Mouse (Mus musculus): Measurements from ENCODE around the gene Gramd1c. TPM values are rescaled to one million over a fixed set of nuclear protein-coding genes. Genes with fewer than 3 reads are reported as not detected.

Gene Gramd1c
- polyA plus RNA-seq, 1 experiment, result 1.4 TPM

- WGBS, result 83% methylated on average over 4 of the region's 4 CpGs
- TF ChIP-seq POLR2A (IDR thresholded peaks at IDR 0.05; ENCODE audit: borderline replicate concordance, insufficient read depth, low read length), result no peak
- TF ChIP-seq CTCF (IDR thresholded peaks at IDR 0.05; ENCODE audit: borderline replicate concordance, insufficient read depth, low read depth, low read length), result peak; percentile 12; the same call in 1 of the 2 replicates
- H3K27me3 ChIP-seq (ENCODE audit: control insufficient read depth, insufficient read depth, low read length), result no peaks in the 10 kb centered on the region
- no peak overlapping the region for H3K27ac ChIP-seq (ENCODE audit: insufficient read depth, low read length)
- H3K4me3 ChIP-seq (replicated peaks; ENCODE audit: insufficient read depth, low read depth, low read length), result no peak overlapping the region
- no peak for DNase-seq
- H3K4me1 ChIP-seq (ENCODE audit: control insufficient read depth, insufficient read depth, low read length), result no peaks in the 10 kb centered on the region
Observed at GRCm38 (mm10) chr16:44039112-44039511, 24.0 kb downstream of the Gramd1c start.

GRCm38 (mm10) chr16:44035221-44035620, 27.9 kb downstream of the Gramd1c start:
- WGBS, result 93% methylated on average over 3 of the region's 3 CpGs
- Histone ChIP-seq H3K27ac (ENCODE audit: insufficient read depth, low read length) (no peak overlapping the region), H3K27me3 (ENCODE audit: control insufficient read depth, insufficient read depth, low read length) (no peaks in the 10 kb centered on the region), H3K4me1 (ENCODE audit: control insufficient read depth, insufficient read depth, low read length) (no peaks in the 10 kb centered on the region), H3K4me3 (replicated peaks; ENCODE audit: insufficient read depth, low read depth, low read length) (no peak overlapping the region)
- no peak for DNase-seq
- TF ChIP-seq CTCF (IDR thresholded peaks at IDR 0.05; ENCODE audit: borderline replicate concordance, insufficient read depth, low read depth, low read length), result no peak
- TF ChIP-seq POLR2A (IDR thresholded peaks at IDR 0.05; ENCODE audit: borderline replicate concordance, insufficient read depth, low read length), result no peak

- Histone ChIP-seq H3K27me3 (ENCODE audit: control insufficient read depth, insufficient read depth, low read length) (no peaks in the 10 kb centered on the region), H3K4me1 (ENCODE audit: control insufficient read depth, insufficient read depth, low read length) (no peaks in the 10 kb centered on the region), H3K27ac (ENCODE audit: insufficient read depth, low read length) (no peak overlapping the region), H3K4me3 (replicated peaks; ENCODE audit: insufficient read depth, low read depth, low read length) (no peak overlapping the region)
- WGBS, result 93% methylated on average over 5 of the region's 5 CpGs
- DNase-seq, result no peak
- TF ChIP-seq CTCF (IDR thresholded peaks at IDR 0.05; ENCODE audit: borderline replicate concordance, insufficient read depth, low read depth, low read length) (no peak), POLR2A (IDR thresholded peaks at IDR 0.05; ENCODE audit: borderline replicate concordance, insufficient read depth, low read length) (no peak)
Observed at GRCm38 (mm10) chr16:44033365-44033764, 29.8 kb downstream of the Gramd1c start.

- Histone ChIP-seq H3K27ac (ENCODE audit: insufficient read depth, low read length) (no peak overlapping the region), H3K4me1 (ENCODE audit: control insufficient read depth, insufficient read depth, low read length) (no peaks in the 10 kb centered on the region), H3K27me3 (ENCODE audit: control insufficient read depth, insufficient read depth, low read length) (no peaks in the 10 kb centered on the region), H3K4me3 (replicated peaks; ENCODE audit: insufficient read depth, low read depth, low read length) (no peak overlapping the region)
- DNase-seq, result no peak
- 69% methylated on average over 2 of the region's 2 CpGs for WGBS
- no peak for TF ChIP-seq POLR2A (IDR thresholded peaks at IDR 0.05; ENCODE audit: borderline replicate concordance, insufficient read depth, low read length)
- no peak for TF ChIP-seq CTCF (IDR thresholded peaks at IDR 0.05; ENCODE audit: borderline replicate concordance, insufficient read depth, low read depth, low read length)
Observed at GRCm38 (mm10) chr16:44029273-44029672, 33.9 kb downstream of the Gramd1c start.

GRCm38 (mm10) chr16:44026822-44027221, 36.3 kb downstream of the Gramd1c start:
- TF ChIP-seq CTCF (IDR thresholded peaks at IDR 0.05; ENCODE audit: borderline replicate concordance, insufficient read depth, low read depth, low read length) (no peak), POLR2A (IDR thresholded peaks at IDR 0.05; ENCODE audit: borderline replicate concordance, insufficient read depth, low read length) (no peak)
- 92% methylated on average over 9 of the region's 9 CpGs for WGBS
- H3K27ac ChIP-seq (ENCODE audit: insufficient read depth, low read length), result no peak overlapping the region

GRCm38 (mm10) chr16:44026210-44026609, 36.9 kb downstream of the Gramd1c start:
- no peaks in the 10 kb centered on the region for H3K4me1 ChIP-seq (ENCODE audit: control insufficient read depth, insufficient read depth, low read length)
- no peak overlapping the region for H3K27ac ChIP-seq (ENCODE audit: insufficient read depth, low read length)
- H3K27me3 ChIP-seq (ENCODE audit: control insufficient read depth, insufficient read depth, low read length), result no peaks in the 10 kb centered on the region
- TF ChIP-seq POLR2A (IDR thresholded peaks at IDR 0.05; ENCODE audit: borderline replicate concordance, insufficient read depth, low read length) (no peak), CTCF (IDR thresholded peaks at IDR 0.05; ENCODE audit: borderline replicate concordance, insufficient read depth, low read depth, low read length) (no peak)
- H3K4me3 ChIP-seq (replicated peaks; ENCODE audit: insufficient read depth, low read depth, low read length), result no peak overlapping the region
- no peak for DNase-seq
- WGBS, result 80% methylated on average over 6 of the region's 6 CpGs

More at GRCm38 (mm10) chr16:44026822-44027221, 36.3 kb downstream of the Gramd1c start:
- Histone ChIP-seq H3K4me1 (ENCODE audit: control insufficient read depth, insufficient read depth, low read length) (no peaks in the 10 kb centered on the region), H3K4me3 (replicated peaks; ENCODE audit: insufficient read depth, low read depth, low read length) (no peak overlapping the region), H3K27me3 (ENCODE audit: control insufficient read depth, insufficient read depth, low read length) (no peaks in the 10 kb centered on the region)
- DNase-seq, result no peak

- DNase-seq, result no peak
- Histone ChIP-seq H3K4me3 (replicated peaks; ENCODE audit: insufficient read depth, low read depth, low read length) (no peak overlapping the region), H3K27me3 (ENCODE audit: control insufficient read depth, insufficient read depth, low read length) (no peaks in the 10 kb centered on the region), H3K27ac (ENCODE audit: insufficient read depth, low read length) (no peak overlapping the region), H3K4me1 (ENCODE audit: control insufficient read depth, insufficient read depth, low read length) (no peaks in the 10 kb centered on the region)
- WGBS, result 79% methylated on average over 2 of the region's 2 CpGs
- TF ChIP-seq CTCF (IDR thresholded peaks at IDR 0.05; ENCODE audit: borderline replicate concordance, insufficient read depth, low read depth, low read length) (no peak), POLR2A (IDR thresholded peaks at IDR 0.05; ENCODE audit: borderline replicate concordance, insufficient read depth, low read length) (no peak)
Observed at GRCm38 (mm10) chr16:44018986-44019548, 44.1 kb downstream of the Gramd1c start.

- Histone ChIP-seq H3K27ac (ENCODE audit: insufficient read depth, low read length) (no peak overlapping the region), H3K27me3 (ENCODE audit: control insufficient read depth, insufficient read depth, low read length) (no peaks in the 10 kb centered on the region), H3K4me1 (ENCODE audit: control insufficient read depth, insufficient read depth, low read length) (no peaks in the 10 kb centered on the region), H3K4me3 (replicated peaks; ENCODE audit: insufficient read depth, low read depth, low read length) (no peak overlapping the region)
- 63% methylated on average over 7 of the region's 7 CpGs for WGBS
- DNase-seq, result no peak
- TF ChIP-seq CTCF (IDR thresholded peaks at IDR 0.05; ENCODE audit: borderline replicate concordance, insufficient read depth, low read depth, low read length) (no peak), POLR2A (IDR thresholded peaks at IDR 0.05; ENCODE audit: borderline replicate concordance, insufficient read depth, low read length) (no peak)
Observed at GRCm38 (mm10) chr16:44018372-44018771, 44.8 kb downstream of the Gramd1c start.

Measured in cerebellum, adult 2 months (tissue).